Comparison of ENCODE assay signal across 8 mouse cellular contexts in genomic region chr1:52854029-52854428, GRCm38 (mm10). TPM values are rescaled to one million over a fixed set of nuclear protein-coding genes. Genes with fewer than 3 reads are reported as not detected.
DNase-seq lines count a peak whose midpoint lies in the region; ATAC-seq and TF ChIP-seq lines count a peak whose summit lies in the region.
"Not testable (repeated sequence)": the region's sequence is repeated elsewhere in the genome, so short reads cannot be mapped to it uniquely, and the experiment has no call there.

No protein-coding gene starts in this region.

- DNase-seq in ES-CJ7 (ENCODE audit: low read depth, low spot score) = peak; percentile 79
- DNase-seq in brain, embryonic 14.5 days (ENCODE audit: low read depth) = peak; percentile 63
- peak; percentile 59 for DNase-seq in embryonic facial prominence, embryonic 11.5 days (ENCODE audit: low spot score)
- DNase-seq in heart, postnatal 10 days = peak; percentile 38 to 61
- peak; percentile 7 for DNase-seq in kidney, postnatal 10 days
- DNase-seq in lung, postnatal 0 days (ENCODE audit: low spot score) = peak; percentile 59
- peak; percentile 20 to 34 for DNase-seq in natural killer cell, adult 2 months (ENCODE audit: low spot score in 2 of 2)
- peak; percentile 68 for DNase-seq in thymus, postnatal 14 days

- H3K9me3 ChIP-seq in embryonic facial prominence, embryonic 11.5 days (replicated peaks; ENCODE audit: control insufficient read depth, low read length); lung, postnatal 0 days (ENCODE audit: low read length): not testable (repeated sequence)

- TF ChIP-seq POLR2A in brain, embryonic 14.5 days (IDR thresholded peaks at IDR 0.05; ENCODE audit: borderline replicate concordance, extremely low read depth, insufficient read depth, insufficient read length, poor library complexity, severe bottlenecking) = not testable (repeated sequence)

- not testable (repeated sequence) for TF ChIP-seq EP300 in lung, postnatal 0 days (IDR thresholded peaks at IDR 0.05)

- H3K9ac ChIP-seq in embryonic facial prominence, embryonic 11.5 days (replicated peaks; ENCODE audit: low read length); lung, postnatal 0 days (replicated peaks; ENCODE audit: low read depth): not testable (repeated sequence)

- no CpG with 5 or more reads among the region's 1 CpGs for WGBS in embryonic facial prominence, embryonic 11.5 days
- WGBS in lung, postnatal 0 days = no CpG with 5 or more reads among the region's 1 CpGs

- ATAC-seq in embryonic facial prominence, embryonic 11.5 days (replicated peaks; ENCODE audit: insufficient number of reproducible peaks, low FRiP score, low TSS enrichment, low read depth); lung, postnatal 0 days: not testable (repeated sequence)

- intact Hi-C loops in heart, postnatal 10 days (cut with DNase I) = not testable (repeated sequence)

- not testable (repeated sequence) for H3K27ac ChIP-seq in embryonic facial prominence, embryonic 11.5 days (replicated peaks; ENCODE audit: low read depth, low read length); lung, postnatal 0 days (ENCODE audit: low read length)

- peak; percentile 25; the same call in 1 of the 2 replicates for TF ChIP-seq CTCF in brain, embryonic 14.5 days (IDR thresholded peaks at IDR 0.05; ENCODE audit: borderline replicate concordance, extremely low read depth, insufficient read depth, insufficient read length)
- peak; percentile 75 for TF ChIP-seq CTCF in lung, postnatal 0 days (IDR thresholded peaks at IDR 0.05)

- not testable (repeated sequence) for H3K4me1 ChIP-seq in embryonic facial prominence, embryonic 11.5 days (ENCODE audit: control insufficient read depth, insufficient read depth, low read length); lung, postnatal 0 days (ENCODE audit: insufficient read depth, low read depth, low read length)

- not testable (repeated sequence) for H3K4me2 ChIP-seq in embryonic facial prominence, embryonic 11.5 days (ENCODE audit: low read depth, low read length); lung, postnatal 0 days (replicated peaks; ENCODE audit: low read depth, low read length)

- H3K36me3 ChIP-seq in embryonic facial prominence, embryonic 11.5 days (replicated peaks; ENCODE audit: control insufficient read depth, insufficient read depth, low read depth, low read length); lung, postnatal 0 days (ENCODE audit: insufficient read depth, low read length): not testable (repeated sequence)

- not testable (repeated sequence) for H3K27me3 ChIP-seq in embryonic facial prominence, embryonic 11.5 days (ENCODE audit: control insufficient read depth, insufficient read depth, low read length); lung, postnatal 0 days (replicated peaks; ENCODE audit: insufficient read depth, low read length)

- not testable (repeated sequence) for H3K4me3 ChIP-seq in embryonic facial prominence, embryonic 11.5 days (ENCODE audit: low read depth, low read length); lung, postnatal 0 days (ENCODE audit: low read depth, low read length)

RNA-seq across cellular contexts. Expression of gene Hibch, which starts 9.3 kb away (rescaled TPM):
- polyA plus RNA-seq in brain, embryonic 14.5 days (2012; rRNA removed) = 21.7 and 23.6 TPM in 2 replicates
- 26.2 and 31.0 TPM in 2 replicates for polyA plus RNA-seq in embryonic facial prominence, embryonic 11.5 days (2014; fragmentation: Nextera tagmentation; extraction: Ambion mirVana)
- total RNA-seq in heart, postnatal 10 days (2021) = 10 to 100 TPM; 62.1 to 63.6 TPM
- polyA plus RNA-seq in lung, postnatal 0 days (2015; fragmentation: Nextera tagmentation; extraction: Ambion mirVana) = 14.1 and 17.2 TPM in 2 replicates

RNA-seq across cellular contexts. Expression of gene Inpp1, which starts 36.5 kb away (rescaled TPM):
- 19.9 and 22.9 TPM in 2 replicates for polyA plus RNA-seq in brain, embryonic 14.5 days (2012; rRNA removed)
- polyA plus RNA-seq in embryonic facial prominence, embryonic 11.5 days (2014; fragmentation: Nextera tagmentation; extraction: Ambion mirVana) = 14.4 and 15.5 TPM in 2 replicates
- 10 to 100 TPM; 23.0 to 25.8 TPM for total RNA-seq in heart, postnatal 10 days (2021)
- polyA plus RNA-seq in lung, postnatal 0 days (2015; fragmentation: Nextera tagmentation; extraction: Ambion mirVana) = 9.3 and 10.4 TPM in 2 replicates

Comparison
In these comparisons a context has a peak if more than half of its experiments do, and no peak if none do; other contexts are left out.
1. DNase-seq: peak in every context shown above with its lines; median percentile 79 in ES-CJ7; 68 in thymus, postnatal 14 days; 63 in brain, embryonic 14.5 days; 59 in embryonic facial prominence, embryonic 11.5 days; 59 in lung, postnatal 0 days; 50 in heart, postnatal 10 days; 27 in natural killer cell, adult 2 months; 7 in kidney, postnatal 10 days.